Mouse (Mus musculus): ENCODE data around the gene Wwc1. TPM values are rescaled to one million over a fixed set of nuclear protein-coding genes. Genes with fewer than 3 reads are reported as not detected.

Wwc1 gene
- total and polyA plus RNA-seq, 2 experiments = 11.3 to 25.0 TPM

- no peak for DNase-seq (ENCODE audit: extremely low read depth, low read depth, low spot score)
- Histone ChIP-seq H3K36me3 (ENCODE audit: control insufficient read depth, insufficient read depth, low read length) (no peaks in the 10 kb centered on the region), H3K4me3 (ENCODE audit: insufficient read depth, low read depth, low read length) (no peak overlapping the region), H3K79me2 (ENCODE audit: control insufficient read depth, insufficient read depth, low read length) (peaks cover 35% of the 10 kb centered on the region), H3K27me3 (ENCODE audit: control insufficient read depth, insufficient read depth, low read length) (no peaks in the 10 kb centered on the region), H3K27ac (replicated peaks; ENCODE audit: insufficient read depth, low read depth, low read length) (peak overlapping the region; percentile 21; the same call in 1 of the 2 replicates), H3K4me1 (ENCODE audit: control insufficient read depth, insufficient read depth, low read length) (peaks cover 45% of the 10 kb centered on the region), H3K9ac (ENCODE audit: low read depth, low read length) (peak overlapping the region; percentile 14; the same call in 1 of the 2 replicates)
- TF ChIP-seq CTCF (IDR thresholded peaks at IDR 0.05; ENCODE audit: low read depth, low read length) = no peak
- TF ChIP-seq POLR2A (IDR thresholded peaks at IDR 0.05; ENCODE audit: extremely low read depth, insufficient read depth, low read length) = no peak
- 34% methylated on average over 3 of the region's 3 CpGs for WGBS
Observed at GRCm38 (mm10) chr11:35977796-35978195, 2.5 kb downstream of the Wwc1 start.

GRCm38 (mm10) chr11:35977096-35977495 is 3.2 kb downstream of the Wwc1 start:
- Histone ChIP-seq H3K9ac (ENCODE audit: low read depth, low read length) (no peak overlapping the region; the same call in 1 of the 2 replicates), H3K36me3 (ENCODE audit: control insufficient read depth, insufficient read depth, low read length) (no peaks in the 10 kb centered on the region), H3K4me3 (ENCODE audit: insufficient read depth, low read depth, low read length) (no peak overlapping the region), H3K27me3 (ENCODE audit: control insufficient read depth, insufficient read depth, low read length) (no peaks in the 10 kb centered on the region), H3K27ac (replicated peaks; ENCODE audit: insufficient read depth, low read depth, low read length) (peak overlapping the region; percentile 28; the same call in 1 of the 2 replicates), H3K79me2 (ENCODE audit: control insufficient read depth, insufficient read depth, low read length) (peaks cover 38% of the 10 kb centered on the region), H3K4me1 (ENCODE audit: control insufficient read depth, insufficient read depth, low read length) (peaks cover 46% of the 10 kb centered on the region)
- no peak for TF ChIP-seq POLR2A (IDR thresholded peaks at IDR 0.05; ENCODE audit: extremely low read depth, insufficient read depth, low read length)
- no peak for TF ChIP-seq CTCF (IDR thresholded peaks at IDR 0.05; ENCODE audit: low read depth, low read length)
- WGBS = 69% methylated on average over 6 of the region's 6 CpGs
- DNase-seq (ENCODE audit: extremely low read depth, low read depth, low spot score) = no peak

- DNase-seq (ENCODE audit: extremely low read depth, low read depth, low spot score) = peak; percentile 54
- H3K27me3 ChIP-seq (ENCODE audit: control insufficient read depth, insufficient read depth, low read length) = no peaks in the 10 kb centered on the region
- H3K4me1 ChIP-seq (ENCODE audit: control insufficient read depth, insufficient read depth, low read length) = peaks cover 52% of the 10 kb centered on the region
- H3K79me2 ChIP-seq (ENCODE audit: control insufficient read depth, insufficient read depth, low read length) = peaks cover 38% of the 10 kb centered on the region
- H3K4me3 ChIP-seq (ENCODE audit: insufficient read depth, low read depth, low read length) = no peak overlapping the region
- 28% methylated on average over 6 of the region's 6 CpGs for WGBS
- peak overlapping the region; percentile 41 for H3K27ac ChIP-seq (replicated peaks; ENCODE audit: insufficient read depth, low read depth, low read length)
- H3K9ac ChIP-seq (ENCODE audit: low read depth, low read length) = no peak overlapping the region
- TF ChIP-seq POLR2A (IDR thresholded peaks at IDR 0.05; ENCODE audit: extremely low read depth, insufficient read depth, low read length) = no peak
- no peak for TF ChIP-seq CTCF (IDR thresholded peaks at IDR 0.05; ENCODE audit: low read depth, low read length)
- no peaks in the 10 kb centered on the region for H3K36me3 ChIP-seq (ENCODE audit: control insufficient read depth, insufficient read depth, low read length)
Observed at GRCm38 (mm10) chr11:35976482-35976881, 3.8 kb downstream of the Wwc1 start.

- DNase-seq (ENCODE audit: extremely low read depth, low read depth, low spot score) = peak; percentile 98
- H3K4me1 ChIP-seq (ENCODE audit: control insufficient read depth, insufficient read depth, low read length) = peaks cover 60% of the 10 kb centered on the region
Observed at GRCm38 (mm10) chr11:35974632-35975450, 5.5 kb downstream of the Wwc1 start.

DNA sequence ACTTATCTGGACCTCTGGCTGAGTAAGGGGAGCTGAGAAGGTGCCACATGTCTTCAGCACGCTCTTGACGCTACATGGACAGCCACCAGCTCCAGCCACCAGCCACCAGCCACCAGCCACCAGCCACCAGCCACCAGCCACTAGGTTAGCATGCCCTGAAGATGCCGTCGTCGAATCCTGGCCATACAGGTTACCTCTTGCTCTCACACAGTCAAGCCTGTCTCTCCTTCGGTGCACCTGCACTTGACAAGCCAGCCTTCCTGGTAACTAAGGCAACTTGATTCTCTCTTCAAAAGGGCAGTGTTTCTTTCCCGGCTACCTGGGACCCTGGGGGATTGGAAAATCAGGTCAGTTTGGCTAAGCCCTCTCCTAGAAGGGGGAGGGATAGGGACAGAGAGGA is 7.2 kb downstream of the Wwc1 start:
- no peak overlapping the region for H3K9ac ChIP-seq (ENCODE audit: low read depth, low read length)
- H3K27me3 ChIP-seq (ENCODE audit: control insufficient read depth, insufficient read depth, low read length) = no peaks in the 10 kb centered on the region
- 64% methylated on average over 7 of the region's 7 CpGs for WGBS
- no peak for TF ChIP-seq CTCF (IDR thresholded peaks at IDR 0.05; ENCODE audit: low read depth, low read length)
- TF ChIP-seq POLR2A (IDR thresholded peaks at IDR 0.05; ENCODE audit: extremely low read depth, insufficient read depth, low read length) = no peak
- peak overlapping the region; percentile 84 for H3K27ac ChIP-seq (replicated peaks; ENCODE audit: insufficient read depth, low read depth, low read length)
- peaks cover 37% of the 10 kb centered on the region; the same call in 1 of the 2 replicates for H3K79me2 ChIP-seq (ENCODE audit: control insufficient read depth, insufficient read depth, low read length)
- DNase-seq (ENCODE audit: extremely low read depth, low read depth, low spot score) = no peak
- no peak overlapping the region for H3K4me3 ChIP-seq (ENCODE audit: insufficient read depth, low read depth, low read length)
- H3K4me1 ChIP-seq (ENCODE audit: control insufficient read depth, insufficient read depth, low read length) = peaks cover 59% of the 10 kb centered on the region
- H3K36me3 ChIP-seq (ENCODE audit: control insufficient read depth, insufficient read depth, low read length) = no peaks in the 10 kb centered on the region

More at GRCm38 (mm10) chr11:35974632-35975450, 5.5 kb downstream of the Wwc1 start:
- H3K27me3 ChIP-seq (ENCODE audit: control insufficient read depth, insufficient read depth, low read length) = no peaks in the 10 kb centered on the region
- H3K36me3 ChIP-seq (ENCODE audit: control insufficient read depth, insufficient read depth, low read length) = no peaks in the 10 kb centered on the region
- H3K4me3 ChIP-seq (ENCODE audit: insufficient read depth, low read depth, low read length) = peak overlapping the region; percentile 6; the same call in 1 of the 2 replicates
- TF ChIP-seq CTCF (IDR thresholded peaks at IDR 0.05; ENCODE audit: low read depth, low read length) = no peak
- no peak for TF ChIP-seq POLR2A (IDR thresholded peaks at IDR 0.05; ENCODE audit: extremely low read depth, insufficient read depth, low read length)
- WGBS = 25% methylated on average over 6 of the region's 6 CpGs
- peak overlapping the region; percentile 88 for H3K27ac ChIP-seq (replicated peaks; ENCODE audit: insufficient read depth, low read depth, low read length)
- H3K9ac ChIP-seq (ENCODE audit: low read depth, low read length) = peak overlapping the region; percentile 35
- peaks cover 36% of the 10 kb centered on the region for H3K79me2 ChIP-seq (ENCODE audit: control insufficient read depth, insufficient read depth, low read length)

Measured in liver, adult 2 months (tissue).